ENCODE assay signal across 7 mouse cellular contexts in genomic region chr9:72170235-72170634, GRCm38 (mm10). TPM values are rescaled to one million over a fixed set of nuclear protein-coding genes. Genes with fewer than 3 reads are reported as not detected.
DNase-seq lines count a peak whose midpoint lies in the region; ATAC-seq lines count a peak whose summit lies in the region.

No protein-coding gene starts in this region.

- no peak for DNase-seq in lung, postnatal 36 days
- DNase-seq in forebrain, embryonic 14.5 days (ENCODE audit: low spot score) = no peak
- no peak for DNase-seq in adrenal gland, postnatal 10 days
- no peak for DNase-seq in testis, postnatal 14 days (ENCODE audit: low spot score)

- H3K9ac ChIP-seq in lung, embryonic 15.5 days = peak overlapping the region; percentile 36; the same call in 1 of the 2 replicates
- peak overlapping the region; percentile 47; the same call in 1 of the 2 replicates for H3K9ac ChIP-seq in forebrain, embryonic 14.5 days (ENCODE audit: low read length)
- H3K9ac ChIP-seq in limb, embryonic 15.5 days = no peak overlapping the region
- H3K9ac ChIP-seq in stomach, embryonic 16.5 days (ENCODE audit: low read length) = peak overlapping the region; percentile 60

- no peaks in the 10 kb centered on the region for H3K27me3 ChIP-seq in lung, embryonic 15.5 days
- no peaks in the 10 kb centered on the region for H3K27me3 ChIP-seq in forebrain, embryonic 14.5 days (replicated peaks; ENCODE audit: control insufficient read depth, insufficient read depth, low read length)
- H3K27me3 ChIP-seq in limb, embryonic 15.5 days = no peaks in the 10 kb centered on the region
- H3K27me3 ChIP-seq in stomach, embryonic 16.5 days (ENCODE audit: control insufficient read depth, insufficient read depth, low read length) = no peaks in the 10 kb centered on the region

- no peaks in the 10 kb centered on the region for H3K9me3 ChIP-seq in lung, embryonic 15.5 days
- H3K9me3 ChIP-seq in forebrain, embryonic 14.5 days (replicated peaks; ENCODE audit: control insufficient read depth, low read length) = no peaks in the 10 kb centered on the region
- no peaks in the 10 kb centered on the region for H3K9me3 ChIP-seq in limb, embryonic 15.5 days
- no peaks in the 10 kb centered on the region for H3K9me3 ChIP-seq in stomach, embryonic 16.5 days (replicated peaks; ENCODE audit: control insufficient read depth, low read length)

- H3K4me2 ChIP-seq in lung, embryonic 15.5 days = peak overlapping the region; percentile 52
- peak overlapping the region; percentile 49 for H3K4me2 ChIP-seq in forebrain, embryonic 14.5 days (ENCODE audit: low read length)
- peak overlapping the region; percentile 48 for H3K4me2 ChIP-seq in limb, embryonic 15.5 days
- H3K4me2 ChIP-seq in stomach, embryonic 16.5 days (ENCODE audit: low read depth, low read length) = peak overlapping the region; percentile 63

- H3K27ac ChIP-seq in lung, embryonic 15.5 days = no peak overlapping the region
- no peak overlapping the region for H3K27ac ChIP-seq in forebrain, embryonic 14.5 days (ENCODE audit: low read depth, low read length)
- no peak overlapping the region for H3K27ac ChIP-seq in limb, embryonic 15.5 days
- no peak overlapping the region for H3K27ac ChIP-seq in stomach, embryonic 16.5 days (ENCODE audit: low read length)

- no peak for ATAC-seq in lung, embryonic 15.5 days (ENCODE audit: borderline replicate concordance, extremely low read depth, low FRiP score, low TSS enrichment)
- no peak for ATAC-seq in forebrain, embryonic 14.5 days
- no peak for ATAC-seq in limb, embryonic 15.5 days (ENCODE audit: insufficient number of reproducible peaks, low FRiP score, low TSS enrichment, low read depth)
- no peak for ATAC-seq in stomach, embryonic 16.5 days (ENCODE audit: insufficient read depth, low FRiP score)

- H3K36me3 ChIP-seq in lung, embryonic 15.5 days = no peaks in the 10 kb centered on the region
- H3K36me3 ChIP-seq in forebrain, embryonic 14.5 days (ENCODE audit: control insufficient read depth, insufficient read depth, low read length) = no peaks in the 10 kb centered on the region
- no peaks in the 10 kb centered on the region for H3K36me3 ChIP-seq in limb, embryonic 15.5 days
- no peaks in the 10 kb centered on the region for H3K36me3 ChIP-seq in stomach, embryonic 16.5 days (ENCODE audit: control insufficient read depth, insufficient read depth, low read length)

- H3K4me1 ChIP-seq in lung, embryonic 15.5 days = peaks cover 14% of the 10 kb centered on the region
- peaks cover 4% of the 10 kb centered on the region; the same call in 1 of the 2 replicates for H3K4me1 ChIP-seq in forebrain, embryonic 14.5 days (ENCODE audit: control insufficient read depth, insufficient read depth, low read length)
- peaks cover 12% of the 10 kb centered on the region for H3K4me1 ChIP-seq in limb, embryonic 15.5 days
- no peaks in the 10 kb centered on the region for H3K4me1 ChIP-seq in stomach, embryonic 16.5 days (ENCODE audit: control insufficient read depth, insufficient read depth, low read length)

- peak overlapping the region; percentile 34 for H3K4me3 ChIP-seq in lung, embryonic 15.5 days
- peak overlapping the region; percentile 19 for H3K4me3 ChIP-seq in forebrain, embryonic 14.5 days (ENCODE audit: low read depth, low read length)
- peak overlapping the region; percentile 34 for H3K4me3 ChIP-seq in limb, embryonic 15.5 days
- peak overlapping the region; percentile 39 for H3K4me3 ChIP-seq in stomach, embryonic 16.5 days (replicated peaks; ENCODE audit: low read length)

- WGBS in lung, embryonic 15.5 days = 6% methylated on average over 9 of the region's 9 CpGs
- 4% methylated on average over 9 of the region's 9 CpGs for WGBS in forebrain, embryonic 14.5 days
- WGBS in limb, embryonic 15.5 days = 5% methylated on average over 9 of the region's 9 CpGs
- whole genome bisulfite sequencing in stomach, embryonic 16.5 days = 9% methylated on average over 9 of the region's 9 CpGs

RNA-seq across cellular contexts. Expression of gene Tcf12, which starts 58.6 kb away (rescaled TPM):
- polyA plus RNA-seq in lung, embryonic 15.5 days (2015; fragmentation: Nextera tagmentation; extraction: Ambion mirVana) = 75.8 and 78.0 TPM in 2 replicates
- 62.0 and 68.1 TPM in 2 replicates for polyA plus RNA-seq in forebrain, embryonic 14.5 days (2014; fragmentation: Nextera tagmentation; extraction: Ambion mirVana)
- polyA plus RNA-seq in limb, embryonic 15.5 days (2015; fragmentation: Nextera tagmentation; extraction: Ambion mirVana) = 81.8 and 90.4 TPM in 2 replicates
- polyA plus RNA-seq in stomach, embryonic 16.5 days (2015; fragmentation: Nextera tagmentation; extraction: Ambion mirVana) = 43.6 and 44.3 TPM in 2 replicates
- 10 to 100 TPM; 82.5 to 95.3 TPM for total RNA-seq in adrenal gland, postnatal 10 days (2021)
